Mouse (Mus musculus) forebrain, embryonic 15.5 days (tissue): Measurements from ENCODE around the gene Cideb. TPM values are rescaled to one million over a fixed set of nuclear protein-coding genes. Genes with fewer than 3 reads are reported as not detected.

ENCODE experiments used
- polyA plus RNA-seq: library from polyadenylated mRNA; unstranded; fragments of >200 nt; fragmentation: Nextera tagmentation; extraction: Ambion mirVana; gene quantifications from 2 replicates; pipeline ENCODE4 v1.2.1, GENCODE M21; 2015

The Cideb gene
- polyA plus RNA-seq, 1 experiment from 2014 or later: 0.29 TPM

Other genes with a start within 250 kb of the Cideb start
- 9.1 and 10.3 TPM in 2 replicates for gene Cpne6, start 248.0 kb downstream of the Cideb start, polyA plus RNA-seq
- 0.09 and 0.11 TPM in 2 replicates for gene Nrl, start 233.5 kb downstream of the Cideb start, polyA plus RNA-seq
- 18.2 and 25.1 TPM in 2 replicates for gene Pck2, start 218.2 kb downstream of the Cideb start, polyA plus RNA-seq
- 121 and 132 TPM in 2 replicates for gene Dcaf11, start 198.5 kb downstream of the Cideb start, polyA plus RNA-seq
- 0.49 and 0.60 TPM in 2 replicates for gene A730061H03Rik, start 198.1 kb downstream of the Cideb start, polyA plus RNA-seq
- gene Fitm1, start 182.8 kb downstream of the Cideb start, polyA plus RNA-seq: not detected in 2 replicates
- gene Psme1, start 180.3 kb downstream of the Cideb start, polyA plus RNA-seq: 187 and 189 TPM in 2 replicates
- gene Emc9, start 173.2 kb downstream of the Cideb start, polyA plus RNA-seq: 15.0 and 16.0 TPM in 2 replicates
- gene Psme2, start 167.3 kb downstream of the Cideb start, polyA plus RNA-seq: 187 and 211 TPM in 2 replicates
- gene Rnf31, start 166.8 kb downstream of the Cideb start, polyA plus RNA-seq: 17.7 TPM in 2 replicates
- gene Irf9, start 154.9 kb downstream of the Cideb start, polyA plus RNA-seq: 7.2 and 8.1 TPM in 2 replicates
- gene Rec8, start 140.4 kb downstream of the Cideb start, polyA plus RNA-seq: 11.3 and 11.5 TPM in 2 replicates
- 82.0 and 82.1 TPM in 2 replicates for gene Ipo4, start 122.5 kb downstream of the Cideb start, polyA plus RNA-seq
- 1.4 and 2.0 TPM in 2 replicates for gene Gm49378, start 120.6 kb downstream of the Cideb start, polyA plus RNA-seq
- 61.7 and 67.2 TPM in 2 replicates for gene Tm9sf1, start 114.7 kb downstream of the Cideb start, polyA plus RNA-seq
- 0.38 and 0.53 TPM in 2 replicates for gene Tssk4, start 108.3 kb downstream of the Cideb start, polyA plus RNA-seq
- gene Mdp1, start 98.0 kb downstream of the Cideb start, polyA plus RNA-seq: 66.0 and 68.5 TPM in 2 replicates
- 56.7 and 62.2 TPM in 2 replicates for gene Gmpr2, start 86.5 kb downstream of the Cideb start, polyA plus RNA-seq
- gene Nedd8, start 86.3 kb downstream of the Cideb start, polyA plus RNA-seq: 563 and 611 TPM in 2 replicates
- 32.9 and 36.2 TPM in 2 replicates for gene Tinf2, start 76.6 kb downstream of the Cideb start, polyA plus RNA-seq
- gene Tgm1, start 44.5 kb downstream of the Cideb start, polyA plus RNA-seq: 0.09 and 0.20 TPM in 2 replicates
- gene Rabggta, start 36.2 kb downstream of the Cideb start, polyA plus RNA-seq: 49.9 and 51.4 TPM in 2 replicates
- 77.1 and 82.7 TPM in 2 replicates for gene Dhrs1, start 12.8 kb downstream of the Cideb start, polyA plus RNA-seq
- gene Nop9, start 12.8 kb downstream of the Cideb start, polyA plus RNA-seq: 39.7 and 41.4 TPM in 2 replicates
- gene Ltb4r2, start 3.0 kb upstream of the Cideb start, polyA plus RNA-seq: 0.10 and 0.24 TPM in 2 replicates
- 0.26 TPM in 1 of 2 replicates, not detected in the other for gene Ltb4r1, start 7.5 kb upstream of the Cideb start, polyA plus RNA-seq
- gene Adcy4, start 25.6 kb upstream of the Cideb start, polyA plus RNA-seq: 2.9 and 4.0 TPM in 2 replicates
- gene Ripk3, start 30.4 kb upstream of the Cideb start, polyA plus RNA-seq: 1.1 and 2.3 TPM in 2 replicates
- 10.9 and 13.6 TPM in 2 replicates for gene Nfatc4, start 64.7 kb upstream of the Cideb start, polyA plus RNA-seq
- 10.5 and 10.7 TPM in 2 replicates for gene Nynrin, start 95.6 kb upstream of the Cideb start, polyA plus RNA-seq
- gene Cbln3, start 125.9 kb upstream of the Cideb start, polyA plus RNA-seq: 0.29 and 0.32 TPM in 2 replicates
- gene Khnyn, start 126.5 kb upstream of the Cideb start, polyA plus RNA-seq: 10.1 and 10.4 TPM in 2 replicates
- gene Sdr39u1, start 141.8 kb upstream of the Cideb start, polyA plus RNA-seq: 106 and 112 TPM in 2 replicates
- not detected in 2 replicates for gene Cma1, start 186.2 kb upstream of the Cideb start, polyA plus RNA-seq
- gene Cma2, start 192.5 kb upstream of the Cideb start, polyA plus RNA-seq: not detected in 2 replicates